Mouse (Mus musculus) hindbrain, embryonic 11.5 days (tissue): ENCODE results near the gene Nrgn. TPM values are rescaled to one million over a fixed set of nuclear protein-coding genes. Genes with fewer than 3 reads are reported as not detected.
A peak's percentile ranks its signal among the peaks of the same experiment; 100 is the strongest.

Experiments
- ATAC-seq: fragments of 200-750 bp; cut with Nextera tagmentation; 2 replicates; pipeline ENCODE4 v1.8.0; 2017; ENCODE audit warnings: mild to moderate bottlenecking, moderate TSS enrichment, moderate library complexity; ENCODE audit not compliant: low FRiP score
- DNase-seq: peaks from one replicate; pipeline ENCODE4 v3.0.0-alpha.2; 2015; ENCODE audit warnings: low spot score
- H3K27ac ChIP-seq: fragments of 300-500 bp; sonication (generic); 2 replicates; pipeline ENCODE4 v1.5.1; 2014; ENCODE audit warnings: mild to moderate bottlenecking, low read depth, low read length
- H3K27me3 ChIP-seq: fragments of 300-500 bp; sonication (generic); 2 replicates; pipeline ENCODE4 v1.6.1; 2014; ENCODE audit warnings: mild to moderate bottlenecking, low read length, moderate library complexity, mixed read lengths; ENCODE audit not compliant: control insufficient read depth, insufficient read depth
- H3K36me3 ChIP-seq: fragments of 300-500 bp; sonication (generic); 2 replicates; pipeline ENCODE4 v1.6.1; 2014; ENCODE audit warnings: mild to moderate bottlenecking, low read length, moderate library complexity, mixed read lengths; ENCODE audit not compliant: control insufficient read depth, insufficient read depth
- H3K4me1 ChIP-seq: fragments of 300-500 bp; sonication (generic); replicated peaks from 2 replicates; pipeline ENCODE4 v1.6.1; 2014; ENCODE audit warnings: low read length, mixed read lengths; ENCODE audit not compliant: control insufficient read depth, insufficient read depth
- H3K4me2 ChIP-seq: fragments of 300-500 bp; sonication (generic); replicated peaks from 2 replicates; pipeline ENCODE4 v1.6.1; 2014; ENCODE audit warnings: mild to moderate bottlenecking, low read depth, low read length
- H3K4me3 ChIP-seq: fragments of 300-500 bp; sonication (generic); 2 replicates; pipeline ENCODE4 v1.5.1; 2014; ENCODE audit warnings: low read depth, low read length
- H3K9ac ChIP-seq: fragments of 300-500 bp; sonication (generic); 2 replicates; pipeline ENCODE4 v1.6.1; 2014; ENCODE audit warnings: low read depth, low read length
- H3K9me3 ChIP-seq: fragments of 300-500 bp; sonication (generic); 2 replicates; pipeline ENCODE4 v1.6.1; 2016; ENCODE audit warnings: low read length; ENCODE audit not compliant: control insufficient read depth
- WGBS: fragments of 180-500 bp; shearing (Covaris S2); extraction: QIAGEN DNeasy Blood & Tissue Kit; methylation state at CpG from one replicate; pipeline ENCODE4 v1.1.7; 2014; 5-methylcytosine and 5-hydroxymethylcytosine counted together
- polyA plus RNA-seq: library from polyadenylated mRNA; unstranded; fragments of >200 nt; fragmentation: Nextera tagmentation; extraction: Ambion mirVana; gene quantifications from 2 replicates; pipeline ENCODE4 v1.2.1, GENCODE M21; 2014

Gene Nrgn
- polyA plus RNA-seq, 1 experiment from 2014 or later: 3.4 TPM

- no peaks in the 10 kb centered on the region for H3K9me3 ChIP-seq
- H3K4me2 ChIP-seq: no peak overlapping the region
- H3K27me3 ChIP-seq: no peaks in the 10 kb centered on the region
- no peaks in the 10 kb centered on the region for H3K36me3 ChIP-seq
- ATAC-seq: no peak
- no peak for DNase-seq
- H3K9ac ChIP-seq: no peak overlapping the region
- H3K4me1 ChIP-seq: no peaks in the 10 kb centered on the region; the same call in 1 of the 2 replicates
- 63% methylated on average over 1 of the region's 1 CpGs for WGBS
- H3K4me3 ChIP-seq: no peak overlapping the region
- H3K27ac ChIP-seq: no peak overlapping the region
Measured at GRCm38 (mm10) chr9:37563805-37564204, 11.1 kb upstream of the Nrgn start.

DNA sequence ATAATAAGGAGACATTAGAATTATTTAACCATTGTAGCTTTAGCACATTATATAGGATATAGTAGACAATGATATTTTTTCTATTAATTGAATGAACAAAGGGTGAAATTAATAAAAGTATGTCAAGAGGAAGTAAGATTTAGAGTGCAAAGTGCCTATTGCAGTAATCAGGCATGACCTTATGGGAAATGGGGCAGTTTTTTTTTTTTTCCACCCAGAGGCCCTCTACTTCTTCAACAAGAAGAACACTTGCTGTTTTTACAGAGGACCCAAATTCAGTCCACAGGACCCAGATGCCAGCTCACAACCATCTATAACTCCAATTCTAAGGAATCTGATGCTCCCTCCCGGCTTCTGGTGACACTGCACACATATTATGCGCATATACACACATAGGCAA is 7.9 kb upstream of the Nrgn start:
- Histone ChIP-seq H3K36me3 (no peaks in the 10 kb centered on the region), H3K4me1 (no peaks in the 10 kb centered on the region), H3K4me3 (no peak overlapping the region), H3K27me3 (no peaks in the 10 kb centered on the region), H3K4me2 (no peak overlapping the region), H3K9ac (no peak overlapping the region), H3K27ac (no peak overlapping the region), H3K9me3 (no peaks in the 10 kb centered on the region)
- ATAC-seq (no peak), DNase-seq (no peak)
- WGBS: 89% methylated on average over 2 of the region's 2 CpGs

DNA sequence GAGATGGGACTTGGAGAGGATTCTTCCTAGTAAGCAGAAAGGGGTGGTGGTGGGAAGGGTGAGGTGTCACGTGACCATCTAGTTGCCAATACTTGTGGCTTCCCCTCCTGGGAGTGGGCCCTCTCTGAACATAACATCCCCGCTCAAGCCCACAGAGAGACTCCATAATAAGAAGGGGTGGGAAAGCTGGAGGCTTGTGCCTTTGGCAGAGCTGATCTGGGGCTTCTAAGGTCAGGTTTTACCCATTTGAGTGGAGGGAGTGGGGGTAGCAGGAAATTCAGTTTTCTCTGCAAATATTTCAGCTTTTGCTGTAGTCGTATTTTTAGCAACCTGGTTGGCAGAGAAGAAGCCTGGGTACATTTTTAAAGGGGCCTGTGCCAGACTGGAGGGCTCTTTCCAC is 3.7 kb upstream of the Nrgn start:
- H3K27ac ChIP-seq: no peak overlapping the region
- DNase-seq: no peak
- no peak for ATAC-seq
- peaks cover 23% of the 10 kb centered on the region for H3K27me3 ChIP-seq
- H3K4me2 ChIP-seq: no peak overlapping the region
- H3K36me3 ChIP-seq: no peaks in the 10 kb centered on the region
- peaks cover 4% of the 10 kb centered on the region for H3K4me1 ChIP-seq
- H3K9ac ChIP-seq: no peak overlapping the region
- WGBS: 77% methylated on average over 3 of the region's 3 CpGs
- H3K9me3 ChIP-seq: no peaks in the 10 kb centered on the region
- H3K4me3 ChIP-seq: no peak overlapping the region

DNA sequence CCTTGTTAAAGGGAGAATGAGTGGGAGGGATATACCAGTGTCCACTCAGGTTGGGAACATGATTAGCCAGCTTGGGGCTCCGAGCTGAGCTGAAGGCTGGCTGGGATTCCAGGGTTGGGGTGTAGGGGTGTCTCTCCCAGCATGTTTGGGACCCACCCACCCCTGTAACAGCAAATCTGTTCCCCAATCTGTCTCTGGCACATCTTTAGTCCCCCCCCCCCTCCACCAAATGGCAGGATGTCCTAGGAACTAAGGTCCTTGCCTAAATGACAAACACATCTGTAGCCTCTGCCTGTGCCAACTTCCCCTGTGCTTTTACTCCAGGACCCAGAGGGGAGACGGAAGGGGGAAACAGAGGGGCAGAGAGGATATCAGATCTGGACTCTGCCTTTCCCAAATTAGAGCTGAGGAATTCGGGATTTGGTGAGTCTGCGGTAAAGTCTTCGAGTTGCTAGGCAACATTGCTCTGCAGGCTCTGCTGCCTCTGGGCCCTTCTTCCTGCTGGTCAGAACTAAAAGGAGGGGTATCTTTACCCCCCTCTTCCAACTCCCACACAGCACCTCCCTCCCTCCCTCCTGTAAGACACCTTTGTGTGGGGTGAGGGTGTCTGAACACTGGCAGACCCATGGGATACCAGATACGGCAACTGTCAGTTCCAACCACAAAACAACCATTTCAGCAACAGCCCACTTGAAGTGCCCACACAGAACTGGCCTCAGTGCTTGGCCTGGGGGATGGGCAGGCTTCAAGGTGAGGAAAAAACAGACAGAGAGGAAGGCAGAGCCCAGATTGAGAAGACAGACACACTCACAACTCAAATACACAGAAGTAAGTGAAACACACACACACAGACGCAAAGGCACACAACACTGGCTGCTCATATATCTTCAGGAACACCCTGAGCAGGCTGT is 2.4 kb upstream of the Nrgn start, which contains the start of gene Siae:
Siae (plus strand) TSS at position 861 of the 911 bp plus-strand sequence.
- H3K9ac ChIP-seq: no peak within 1 kb of the TSS
- DNase-seq: no peak
- H3K4me3 ChIP-seq: no peak within 1 kb of the TSS
- no peaks in the 10 kb centered on the region for H3K9me3 ChIP-seq
- no peak within 1 kb of the TSS for H3K27ac ChIP-seq
- peaks cover 28% of the 10 kb centered on the region for H3K27me3 ChIP-seq
- no peak within 1 kb of the TSS for H3K4me2 ChIP-seq
- peaks cover 4% of the 10 kb centered on the region for H3K4me1 ChIP-seq
- H3K36me3 ChIP-seq: no peaks in the 10 kb centered on the region
- WGBS: 33% methylated on average over 7 of the region's 7 CpGs
- ATAC-seq: no peak

- H3K9ac ChIP-seq: no peak overlapping the region
- peaks cover 33% of the 10 kb centered on the region for H3K27me3 ChIP-seq
- ATAC-seq (no peak), DNase-seq (no peak)
- H3K4me1 ChIP-seq: peaks cover 4% of the 10 kb centered on the region
- H3K9me3 ChIP-seq: no peaks in the 10 kb centered on the region
- H3K4me2 ChIP-seq: no peak overlapping the region
- WGBS: 73% methylated on average over 1 of the region's 1 CpGs
- H3K27ac ChIP-seq: no peak overlapping the region
- no peak overlapping the region for H3K4me3 ChIP-seq
- no peaks in the 10 kb centered on the region for H3K36me3 ChIP-seq
Measured at GRCm38 (mm10) chr9:37554279-37554678, 1.6 kb upstream of the Nrgn start.

DNA sequence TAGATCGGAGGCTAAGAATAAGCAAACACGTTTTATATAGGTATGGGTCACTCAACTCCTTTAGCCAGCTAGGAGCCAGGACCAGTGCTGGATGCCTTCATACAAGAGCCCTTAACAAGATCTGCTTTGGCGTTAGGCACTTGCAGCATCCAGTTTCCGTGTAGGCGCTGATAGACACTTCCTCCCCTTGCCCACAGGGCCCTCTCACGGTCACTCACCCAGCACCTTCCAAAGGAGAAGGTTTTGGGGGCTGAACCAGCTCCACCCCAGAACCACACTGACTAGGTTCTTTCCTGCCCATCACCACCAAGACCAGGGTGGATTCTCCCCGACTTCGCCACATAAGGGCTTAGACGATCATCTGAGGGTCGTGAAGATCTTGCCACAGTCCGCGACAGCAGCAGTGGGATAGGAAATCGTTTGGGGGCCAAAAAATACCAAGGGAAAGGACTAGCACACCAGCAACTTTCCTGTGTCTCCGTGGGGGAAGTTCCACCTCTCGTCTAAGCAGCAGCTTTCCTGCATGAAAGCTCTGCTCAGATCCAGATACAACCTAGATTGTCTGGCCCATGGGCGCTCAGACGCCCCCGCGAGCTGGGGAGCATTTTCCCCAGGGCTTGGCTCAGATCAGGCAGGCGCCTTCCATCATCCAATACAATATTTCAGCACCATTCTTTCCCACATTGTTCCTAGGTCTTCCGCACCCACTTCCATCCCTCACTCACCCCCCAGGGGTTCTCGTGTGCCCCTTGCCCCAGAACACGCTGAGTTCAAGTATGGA is 763 bp downstream of the Nrgn start:
- DNase-seq (peak; percentile 41), ATAC-seq (no peak; the same call in 1 of the 2 replicates)
- H3K9me3 ChIP-seq: no peaks in the 10 kb centered on the region
- H3K27me3 ChIP-seq: peaks cover 41% of the 10 kb centered on the region
- whole genome bisulfite sequencing: 3% methylated on average over 23 of the region's 23 CpGs
- peak overlapping the region; percentile 37 for H3K4me3 ChIP-seq
- H3K36me3 ChIP-seq: no peaks in the 10 kb centered on the region
- peak overlapping the region; percentile 84 for H3K4me2 ChIP-seq
- peaks cover 4% of the 10 kb centered on the region for H3K4me1 ChIP-seq
- H3K27ac ChIP-seq: no peak overlapping the region
- peak overlapping the region; percentile 42 for H3K9ac ChIP-seq

- 57% methylated on average over 1 of the region's 1 CpGs for WGBS
- peaks cover 6% of the 10 kb centered on the region for H3K4me1 ChIP-seq
- H3K27ac ChIP-seq: no peak overlapping the region
- H3K9me3 ChIP-seq: no peaks in the 10 kb centered on the region
- H3K4me2 ChIP-seq: no peak overlapping the region
- H3K36me3 ChIP-seq: no peaks in the 10 kb centered on the region
- peaks cover 53% of the 10 kb centered on the region for H3K27me3 ChIP-seq
- H3K4me3 ChIP-seq: no peak overlapping the region
- ATAC-seq: no peak
- DNase-seq: no peak
- no peak overlapping the region for H3K9ac ChIP-seq
Measured at GRCm38 (mm10) chr9:37550435-37550834, 2.3 kb downstream of the Nrgn start.

GRCm38 (mm10) chr9:37546889-37547288 is 5.8 kb downstream of the Nrgn start:
- H3K36me3 ChIP-seq: no peaks in the 10 kb centered on the region
- 76% methylated on average over 1 of the region's 1 CpGs for WGBS
- no peak overlapping the region for H3K4me2 ChIP-seq
- peaks cover 4% of the 10 kb centered on the region; the same call in 1 of the 2 replicates for H3K4me1 ChIP-seq
- DNase-seq (no peak), ATAC-seq (no peak)
- peaks cover 48% of the 10 kb centered on the region for H3K27me3 ChIP-seq
- H3K27ac ChIP-seq: no peak overlapping the region
- no peak overlapping the region for H3K9ac ChIP-seq
- H3K4me3 ChIP-seq: no peak overlapping the region
- no peaks in the 10 kb centered on the region for H3K9me3 ChIP-seq
